Mouse (Mus musculus) stomach, embryonic 15.5 days (tissue): Measurements from ENCODE around the gene Tmco4. TPM values are rescaled to one million over a fixed set of nuclear protein-coding genes. Genes with fewer than 3 reads are reported as not detected.
"Not testable (repeated sequence)": the region's sequence is repeated elsewhere in the genome, so short reads cannot be mapped to it uniquely, and the experiment has no call there.

Experiments
- ATAC-seq: fragments of 200-750 bp; cut with Nextera tagmentation; 2 replicates; pipeline ENCODE4 v1.8.0; 2017; ENCODE audit warnings: low read depth, moderate number of reproducible peaks, moderate TSS enrichment; ENCODE audit not compliant: insufficient read depth, low FRiP score
- H3K27ac ChIP-seq: fragments of 300-500 bp; sonication (generic); 2 replicates; pipeline ENCODE4 v1.5.1; 2015; ENCODE audit warnings: mild to moderate bottlenecking, inconsistent platforms
- H3K27me3 ChIP-seq: fragments of 300-500 bp; sonication (generic); replicated peaks from 2 replicates; pipeline ENCODE4 v1.6.1; 2015; ENCODE audit warnings: inconsistent platforms
- H3K36me3 ChIP-seq: fragments of 300-500 bp; sonication (generic); 2 replicates; pipeline ENCODE4 v1.6.1; 2015; ENCODE audit warnings: inconsistent platforms
- H3K4me1 ChIP-seq: fragments of 300-500 bp; sonication (generic); 2 replicates; pipeline ENCODE4 v1.6.1; 2015; ENCODE audit warnings: inconsistent platforms
- H3K4me2 ChIP-seq: fragments of 300-500 bp; sonication (generic); 2 replicates; pipeline ENCODE4 v1.6.1; 2015; ENCODE audit warnings: mild to moderate bottlenecking, inconsistent platforms
- H3K4me3 ChIP-seq: fragments of 300-500 bp; sonication (generic); replicated peaks from 2 replicates; pipeline ENCODE4 v1.5.1; 2015; ENCODE audit warnings: inconsistent platforms
- H3K9ac ChIP-seq: fragments of 300-500 bp; sonication (generic); 2 replicates; pipeline ENCODE4 v1.6.1; 2015; ENCODE audit warnings: inconsistent platforms
- H3K9me3 ChIP-seq: fragments of 300-500 bp; sonication (generic); 2 replicates; pipeline ENCODE4 v1.6.1; 2016; ENCODE audit warnings: inconsistent platforms
- WGBS: fragments of 180-500 bp; shearing (Covaris S2); methylation state at CpG from one replicate; pipeline ENCODE4 v1.1.7; 2015; 5-methylcytosine and 5-hydroxymethylcytosine counted together
- polyA plus RNA-seq: library from polyadenylated mRNA; unstranded; fragments of >200 nt; fragmentation: Nextera tagmentation; extraction: Ambion mirVana; gene quantifications from 2 replicates; pipeline ENCODE4 v1.2.1, GENCODE M21; 2015

Tmco4 gene
- polyA plus RNA-seq, 1 experiment from 2014 or later = 9.2 TPM

DNA sequence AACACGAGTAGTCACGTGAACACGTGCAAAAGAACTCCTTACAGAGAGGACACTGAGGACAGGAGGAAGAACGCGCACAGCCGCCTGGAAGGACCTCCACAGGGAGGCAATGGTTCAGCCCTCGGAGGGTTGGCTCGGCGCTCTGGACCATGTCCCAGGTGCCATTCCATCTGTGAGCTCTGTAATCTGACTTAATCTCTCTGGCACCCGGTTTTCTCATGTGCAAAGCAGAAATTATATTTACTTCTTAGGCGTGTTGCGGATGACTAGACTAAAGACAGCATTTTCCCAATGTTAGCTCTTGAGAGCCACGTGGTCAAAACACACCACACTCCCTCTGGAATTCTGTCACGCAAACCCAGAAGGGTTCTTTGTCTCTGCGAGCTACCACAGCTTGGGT is 13.6 kb upstream of the Tmco4 start:
- Histone ChIP-seq H3K36me3 (no peaks in the 10 kb centered on the region), H3K27ac (no peak overlapping the region), H3K9me3 (no peaks in the 10 kb centered on the region), H3K4me1 (no peaks in the 10 kb centered on the region), H3K9ac (no peak overlapping the region), H3K4me3 (no peak overlapping the region), H3K27me3 (no peaks in the 10 kb centered on the region), H3K4me2 (no peak overlapping the region)
- no peak for ATAC-seq
- 78% methylated on average over 15 of the region's 15 CpGs for WGBS

- H3K4me1 ChIP-seq = no peaks in the 10 kb centered on the region
- H3K27ac ChIP-seq = no peak overlapping the region
- H3K9me3 ChIP-seq = no peaks in the 10 kb centered on the region
- H3K4me2 ChIP-seq = no peak overlapping the region
- ATAC-seq = no peak
- H3K9ac ChIP-seq = no peak overlapping the region
- no peaks in the 10 kb centered on the region for H3K27me3 ChIP-seq
- 72% methylated on average over 7 of the region's 7 CpGs for WGBS
- no peaks in the 10 kb centered on the region for H3K36me3 ChIP-seq
- no peak overlapping the region for H3K4me3 ChIP-seq
These were observed 12.8 kb upstream of the Tmco4 start for GRCm38 (mm10) chr4:138959926-138960325.

- ATAC-seq = no peak
- Histone ChIP-seq H3K9me3 (no peaks in the 10 kb centered on the region), H3K4me2 (no peak overlapping the region), H3K4me1 (no peaks in the 10 kb centered on the region; the same call in 1 of the 2 replicates), H3K4me3 (no peak overlapping the region), H3K36me3 (no peaks in the 10 kb centered on the region), H3K27me3 (no peaks in the 10 kb centered on the region), H3K9ac (no peak overlapping the region), H3K27ac (no peak overlapping the region)
- WGBS = 86% methylated on average over 5 of the region's 5 CpGs
These were observed 10.0 kb upstream of the Tmco4 start for GRCm38 (mm10) chr4:138962719-138963118.

DNA sequence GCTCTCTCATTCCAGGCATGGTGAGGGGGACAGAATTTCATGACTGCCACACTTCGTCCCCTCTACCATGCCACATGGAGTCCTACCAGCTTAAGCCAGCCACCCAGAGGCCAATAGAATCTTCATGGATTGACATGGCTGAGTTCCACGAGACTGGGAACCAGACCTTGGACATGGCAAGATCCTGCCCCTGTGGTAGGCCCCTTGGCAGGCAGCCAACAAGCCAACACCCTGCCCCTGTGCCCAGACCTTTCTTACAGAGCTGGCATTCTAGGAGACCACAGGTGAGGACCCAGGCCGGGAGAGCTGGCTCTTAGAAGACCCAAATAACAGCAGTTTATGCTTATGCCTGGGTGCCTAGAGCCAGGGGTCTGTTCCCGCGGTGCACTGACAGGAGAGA is 6.8 kb upstream of the Tmco4 start:
- WGBS = 56% methylated on average over 5 of the region's 5 CpGs
- ATAC-seq = 0 out of 2 replicates have a peak, but pooled peaks have one; percentile 20
- no peaks in the 10 kb centered on the region for H3K36me3 ChIP-seq
- H3K9ac ChIP-seq = no peak overlapping the region
- peaks cover 15% of the 10 kb centered on the region for H3K4me1 ChIP-seq
- no peaks in the 10 kb centered on the region for H3K9me3 ChIP-seq
- H3K4me2 ChIP-seq = no peak overlapping the region
- H3K4me3 ChIP-seq = no peak overlapping the region
- H3K27me3 ChIP-seq = no peaks in the 10 kb centered on the region
- H3K27ac ChIP-seq = peak overlapping the region; percentile 73

DNA sequence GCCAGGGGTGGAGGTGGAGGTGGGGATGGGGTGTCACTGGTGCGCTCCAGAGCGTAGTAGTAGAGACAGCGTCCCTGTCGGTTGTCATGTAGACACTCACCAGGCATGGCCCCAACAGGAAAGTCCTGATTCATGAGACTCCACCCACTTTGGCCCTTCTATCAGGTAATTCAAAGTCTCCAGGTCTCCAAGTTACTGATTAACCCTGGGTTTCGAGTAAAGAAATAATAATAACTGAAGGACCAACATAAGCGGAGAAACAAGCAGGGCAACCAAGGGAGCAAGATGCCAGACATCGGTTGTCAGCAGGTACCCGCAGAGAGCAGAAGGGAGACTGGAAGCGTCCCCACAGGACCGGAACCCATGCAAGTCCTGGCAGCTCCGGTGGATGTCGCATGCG is 5.8 kb upstream of the Tmco4 start, which contains the start of gene Rnf186:
Gene Rnf186 (plus strand): TSS at position 247 of the 400 bp plus-strand sequence.
- peak; percentile 83 for ATAC-seq
- no peaks in the 10 kb centered on the region for H3K9me3 ChIP-seq
- WGBS = 63% methylated on average over 13 of the region's 13 CpGs
- H3K27me3 ChIP-seq = no peaks in the 10 kb centered on the region
- peak within 1 kb of the TSS; percentile 34 for H3K4me3 ChIP-seq
- peak within 1 kb of the TSS; percentile 41 for H3K4me2 ChIP-seq
- H3K9ac ChIP-seq = no peak within 1 kb of the TSS
- peak within 1 kb of the TSS; percentile 85 for H3K27ac ChIP-seq
- H3K36me3 ChIP-seq = no peaks in the 10 kb centered on the region
- H3K4me1 ChIP-seq = peaks cover 19% of the 10 kb centered on the region

- no peak for ATAC-seq
- H3K4me2 ChIP-seq = peak overlapping the region; percentile 41
- H3K36me3 ChIP-seq = no peaks in the 10 kb centered on the region
- WGBS = 74% methylated on average over 15 of the region's 15 CpGs
- no peak overlapping the region for H3K9ac ChIP-seq
- H3K9me3 ChIP-seq = no peaks in the 10 kb centered on the region
- peak overlapping the region; percentile 34 for H3K4me3 ChIP-seq
- H3K4me1 ChIP-seq = peaks cover 24% of the 10 kb centered on the region
- no peaks in the 10 kb centered on the region for H3K27me3 ChIP-seq
- H3K27ac ChIP-seq = peak overlapping the region; percentile 85
These were observed 5.2 kb upstream of the Tmco4 start for GRCm38 (mm10) chr4:138967485-138967884.

- Histone ChIP-seq H3K27ac (peak overlapping the region; percentile 31; the same call in 1 of the 2 replicates), H3K9me3 (no peaks in the 10 kb centered on the region), H3K4me2 (peak overlapping the region; percentile 41), H3K9ac (no peak overlapping the region), H3K4me3 (peak overlapping the region; percentile 34; the same call in 1 of the 2 replicates), H3K36me3 (no peaks in the 10 kb centered on the region), H3K4me1 (peaks cover 24% of the 10 kb centered on the region), H3K27me3 (no peaks in the 10 kb centered on the region)
- no peak for ATAC-seq
- 45% methylated on average over 16 of the region's 16 CpGs for WGBS
These were observed 3.7 kb upstream of the Tmco4 start for GRCm38 (mm10) chr4:138968772-138969556.

DNA sequence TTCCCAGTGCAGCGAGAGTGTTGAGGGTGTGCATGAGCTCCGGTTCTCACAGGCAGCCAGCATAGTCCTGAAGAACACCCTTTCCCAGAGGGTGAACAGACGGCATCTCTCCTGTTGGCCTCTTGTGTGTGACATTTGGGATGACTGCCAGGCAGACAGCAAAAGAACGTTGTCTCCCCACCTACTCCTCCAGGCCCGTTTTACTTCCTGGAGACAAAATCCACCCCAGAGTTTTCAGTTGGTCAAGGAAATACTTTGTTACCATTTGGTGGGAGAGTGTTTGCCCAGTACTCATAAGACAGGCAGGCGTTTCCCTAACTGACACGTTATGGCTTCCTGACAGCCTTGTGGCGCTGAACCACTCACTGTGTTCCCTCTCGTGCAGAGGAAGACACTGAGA is 3.0 kb upstream of the Tmco4 start:
- Histone ChIP-seq H3K9me3 (no peaks in the 10 kb centered on the region), H3K27me3 (no peaks in the 10 kb centered on the region), H3K27ac (peak overlapping the region; percentile 57; the same call in 1 of the 2 replicates), H3K4me2 (peak overlapping the region; percentile 41; the same call in 1 of the 2 replicates), H3K9ac (no peak overlapping the region), H3K36me3 (no peaks in the 10 kb centered on the region), H3K4me1 (peaks cover 24% of the 10 kb centered on the region), H3K4me3 (no peak overlapping the region)
- 33% methylated on average over 9 of the region's 9 CpGs for WGBS
- ATAC-seq = no peak

- no peak for ATAC-seq
- Histone ChIP-seq H3K4me1 (peaks cover 24% of the 10 kb centered on the region), H3K4me3 (no peak overlapping the region), H3K27me3 (no peaks in the 10 kb centered on the region), H3K4me2 (no peak overlapping the region), H3K36me3 (no peaks in the 10 kb centered on the region), H3K27ac (peak overlapping the region; percentile 40; the same call in 1 of the 2 replicates), H3K9me3 (no peaks in the 10 kb centered on the region), H3K9ac (no peak overlapping the region)
- 83% methylated on average over 6 of the region's 6 CpGs for WGBS
These were observed 1.3 kb upstream of the Tmco4 start for GRCm38 (mm10) chr4:138971371-138971770.

DNA sequence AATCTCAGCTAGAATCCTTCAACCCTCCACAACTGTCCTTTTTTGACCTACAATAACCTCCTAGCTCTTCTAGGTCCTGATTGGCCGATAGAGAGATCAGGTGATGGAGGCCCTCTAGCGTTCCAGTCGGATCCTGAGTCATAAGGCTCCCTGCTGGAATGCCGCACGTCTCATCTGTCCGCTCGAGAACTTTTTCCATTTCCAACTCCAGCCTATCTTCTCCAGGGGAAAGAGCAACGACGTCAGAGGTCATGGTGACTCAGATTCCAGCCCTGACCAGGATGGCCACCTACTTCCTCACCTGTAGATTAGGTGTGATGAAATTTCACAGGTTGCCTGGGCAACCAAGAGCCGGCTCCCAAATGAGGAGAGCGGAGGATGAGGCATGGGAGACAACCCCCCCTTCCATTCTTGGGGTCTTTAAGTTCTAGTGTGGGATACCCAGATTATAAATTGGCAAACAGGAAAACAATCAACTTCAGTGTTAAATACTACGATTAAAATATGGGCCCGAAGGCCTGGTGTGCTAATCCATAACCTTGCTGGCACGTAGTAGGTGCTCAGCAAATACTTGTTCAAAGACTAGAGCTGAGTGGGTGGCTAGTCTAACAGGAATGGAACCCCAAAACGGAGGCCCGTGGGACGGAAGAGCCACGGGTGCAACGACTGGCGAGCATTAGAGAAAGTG is 405 bp upstream of the Tmco4 start:
- Histone ChIP-seq H3K4me1 (peaks cover 24% of the 10 kb centered on the region), H3K27ac (peak overlapping the region; percentile 89), H3K9me3 (no peaks in the 10 kb centered on the region), H3K9ac (peak overlapping the region; percentile 87; the same call in 1 of the 2 replicates), H3K4me3 (peak overlapping the region; percentile 52), H3K36me3 (no peaks in the 10 kb centered on the region), H3K27me3 (no peaks in the 10 kb centered on the region), H3K4me2 (peak overlapping the region; percentile 92)
- WGBS = 13% methylated on average over 20 of the region's 20 CpGs
- ATAC-seq = peak; percentile 36

DNA sequence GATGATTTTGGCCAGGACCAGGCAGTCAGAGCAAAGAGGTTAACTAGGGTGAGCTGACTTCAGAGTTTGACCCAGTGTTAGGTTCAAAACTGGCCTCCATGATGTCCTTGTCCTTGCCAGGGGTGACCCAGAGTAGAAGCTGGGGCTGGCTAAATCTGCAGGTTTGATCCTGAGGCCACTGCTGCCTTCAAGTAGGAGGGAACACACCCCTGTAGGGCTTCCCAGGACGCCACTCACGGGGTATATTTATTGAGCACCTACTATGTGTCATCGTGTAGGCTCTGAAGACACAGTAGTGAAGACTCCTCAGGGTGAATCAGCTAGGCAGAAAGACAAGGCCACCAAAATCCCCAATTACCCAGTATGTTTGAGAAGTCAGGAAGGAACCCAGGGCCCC is 1.0 kb downstream of the Tmco4 start:
- WGBS = 68% methylated on average over 3 of the region's 3 CpGs
- H3K9ac ChIP-seq = peak overlapping the region; percentile 87; the same call in 1 of the 2 replicates
- peak overlapping the region; percentile 92 for H3K4me2 ChIP-seq
- peaks cover 21% of the 10 kb centered on the region for H3K4me1 ChIP-seq
- H3K27ac ChIP-seq = 0 out of 2 replicates have a peak overlapping the region, but pooled peaks have one; percentile 89
- no peaks in the 10 kb centered on the region for H3K27me3 ChIP-seq
- peak overlapping the region; percentile 52 for H3K4me3 ChIP-seq
- H3K9me3 ChIP-seq = no peaks in the 10 kb centered on the region
- no peak for ATAC-seq
- no peaks in the 10 kb centered on the region for H3K36me3 ChIP-seq

DNA sequence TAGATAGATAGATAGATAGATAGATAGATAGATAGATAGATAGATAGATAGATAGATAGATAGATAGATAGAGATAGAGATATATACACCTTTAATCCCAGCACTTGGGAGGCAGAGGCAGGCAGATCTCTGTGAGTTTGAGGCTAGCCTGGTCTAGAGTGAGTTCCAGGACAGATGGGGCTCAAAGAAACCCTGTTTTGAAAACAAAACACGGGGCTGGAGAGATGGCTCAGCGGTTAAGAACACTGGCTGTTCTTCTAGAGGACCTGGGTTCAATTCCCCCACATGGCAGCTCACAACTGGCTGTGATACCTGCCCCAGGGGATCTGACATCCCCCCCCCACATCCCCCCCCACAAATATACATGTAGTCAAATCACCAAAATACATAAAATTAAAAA is 1.9 kb downstream of the Tmco4 start:
- 76% methylated on average over 2 of the region's 2 CpGs for WGBS
- ATAC-seq, H3K27me3 ChIP-seq: not testable (repeated sequence)

More for the DNA sequence above, 1.9 kb downstream of the Tmco4 start:
- not testable (repeated sequence) for H3K27ac ChIP-seq, H3K9ac ChIP-seq, H3K36me3 ChIP-seq, H3K9me3 ChIP-seq, H3K4me2 ChIP-seq, H3K4me3 ChIP-seq
- H3K4me1 ChIP-seq = peaks cover 17% of the 10 kb centered on the region
